Mouse (Mus musculus) central nervous system, embryonic 14 days (tissue): ENCODE data around the gene Ints1. TPM values are rescaled to one million over a fixed set of nuclear protein-coding genes. Genes with fewer than 3 reads are reported as not detected.

Source experiments
- polyA plus RNA-seq: library from polyadenylated mRNA; depleted of rRNA; stranded (reverse); fragments of >200 nt; gene quantifications from 2 replicates; pipeline ENCODE4 v1.2.3, GENCODE M21; 2012; rRNA removed

The Ints1 gene
- polyA plus RNA-seq = 50.4 and 53.9 TPM in 2 replicates

DNA sequence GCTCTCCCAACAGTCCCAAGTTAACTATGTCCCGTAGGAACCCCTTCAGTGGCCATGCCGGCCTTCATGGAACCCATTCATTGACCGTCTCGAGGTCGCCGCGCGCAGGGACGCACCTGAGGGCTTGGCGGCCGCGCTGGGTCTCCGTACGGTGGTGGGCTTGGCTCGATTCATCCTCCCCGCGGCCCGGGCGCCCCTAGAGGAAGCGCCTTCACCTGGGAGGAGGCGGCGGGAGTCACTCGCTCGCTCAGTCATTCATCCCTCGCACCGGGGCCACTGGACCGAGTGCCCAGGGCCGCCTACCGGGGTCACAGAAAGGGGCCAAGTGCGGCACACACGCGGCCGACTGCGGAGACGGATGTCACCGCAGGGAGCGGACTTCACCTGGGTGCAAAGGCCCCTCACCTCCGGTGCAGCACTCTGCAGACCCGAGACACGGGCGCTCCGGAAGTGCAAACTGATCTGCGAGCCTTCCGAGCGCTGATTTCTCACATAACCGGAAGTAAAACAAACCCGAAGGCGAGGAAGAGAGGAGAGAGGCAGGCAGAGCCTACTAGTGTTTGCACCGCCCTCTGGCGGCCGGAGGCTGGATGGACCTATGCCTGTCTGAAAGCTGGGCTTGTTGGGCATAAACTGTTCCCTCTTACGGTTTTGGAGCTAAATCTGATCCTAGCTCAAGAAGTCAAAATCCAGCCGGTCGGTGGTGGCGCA lies at the start of gene Ints1:
Ints1 (minus strand) TSS at position 459 of the 711 bp plus-strand sequence.

GRCm38 (mm10) chr5:139819538-139820181 lies 44.2 kb upstream of the Ints1 start, which contains the start of gene Tmem184a:
TSS of gene Tmem184a (minus strand) at chr5:139819917.

DNA sequence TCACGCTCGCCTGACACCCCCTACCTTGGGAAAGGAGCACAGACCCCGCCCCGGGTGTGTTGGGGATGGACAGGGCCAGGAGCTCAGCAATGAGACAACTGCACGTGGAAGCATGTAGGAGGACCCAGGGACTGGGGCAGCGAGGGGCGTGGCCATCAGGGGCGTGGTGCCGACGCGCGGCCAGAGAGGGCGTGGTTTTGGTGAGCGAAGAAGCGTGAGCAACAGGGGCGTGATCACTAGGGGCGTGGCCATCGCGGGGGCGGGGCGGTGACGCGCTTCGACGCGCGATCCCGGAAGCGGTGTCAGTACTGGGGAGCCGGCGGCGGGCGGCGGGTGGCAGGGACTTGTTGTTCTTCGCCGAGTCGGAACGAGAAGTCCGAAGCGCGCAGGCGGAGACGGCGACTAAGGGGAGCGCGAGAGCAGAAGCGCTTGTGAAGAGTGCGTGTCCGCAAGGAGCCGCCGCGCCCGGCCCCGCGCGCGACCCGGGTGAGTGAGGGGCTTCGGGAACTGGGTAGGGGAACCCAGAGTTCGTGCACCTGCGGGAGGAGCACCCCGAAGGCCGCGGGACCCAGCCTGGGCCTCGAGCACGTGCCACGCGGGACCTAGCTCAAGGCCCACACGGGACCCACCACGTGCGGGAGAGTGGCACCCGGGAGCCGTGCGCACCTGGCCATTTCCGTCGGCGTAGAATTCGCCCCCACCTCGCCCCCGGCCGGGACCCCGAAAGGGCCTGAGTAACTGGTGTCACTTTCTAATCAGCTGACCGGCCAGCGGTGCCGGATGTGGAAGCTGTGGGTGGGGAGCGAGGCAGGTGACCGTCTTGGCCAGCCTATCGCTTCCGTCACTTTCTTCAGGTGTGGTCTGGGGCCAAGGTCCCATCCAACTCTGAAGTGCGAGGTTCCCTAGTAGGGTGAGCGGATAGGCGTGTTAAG lies 16.0 kb upstream of the Ints1 start, which contains the start of gene Mafk:
Mafk (plus strand) TSS at position 287 of the 932 bp plus-strand sequence.

DNA sequence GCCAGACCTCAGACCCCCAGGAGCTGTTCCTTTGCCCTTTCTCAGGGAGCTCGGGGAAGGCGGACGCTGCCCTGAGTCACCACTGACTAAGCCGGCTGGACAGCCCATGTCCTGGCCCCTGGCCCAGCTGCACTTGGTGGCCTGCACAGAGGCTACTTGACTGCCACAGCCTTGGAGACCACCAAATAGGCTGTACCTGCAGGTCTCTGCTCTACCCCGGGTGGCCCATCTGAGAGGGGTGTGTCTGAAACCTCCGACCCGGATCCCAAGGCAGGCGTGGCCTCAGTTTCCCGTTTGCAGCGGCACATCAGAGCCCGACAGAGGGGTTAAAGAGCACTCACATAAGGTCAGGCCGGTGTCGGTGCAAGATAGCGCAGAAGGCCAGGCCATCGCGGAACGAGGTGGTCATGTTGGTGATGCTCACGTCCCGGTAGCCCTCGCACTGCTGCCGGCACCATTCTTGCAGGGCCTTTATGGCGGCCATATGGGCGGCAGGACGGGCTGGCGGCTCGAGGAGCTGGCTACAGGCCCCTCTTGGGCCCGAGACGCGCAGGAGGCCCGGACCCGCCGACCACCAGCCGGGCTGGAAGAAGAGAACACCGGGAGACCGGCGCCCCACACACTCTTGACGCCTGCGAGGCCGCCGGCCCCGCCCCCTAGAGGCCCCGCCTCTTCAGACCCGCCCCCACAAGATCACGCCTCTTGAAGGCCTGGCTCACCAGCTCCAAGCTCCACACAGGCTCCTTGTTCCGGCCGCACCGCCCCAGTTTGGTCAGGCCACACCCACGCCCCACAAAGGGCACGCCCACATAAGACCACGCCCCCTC lies 39.6 kb downstream of the Ints1 start, which contains the start of gene Micall2:
Micall2 (minus strand) TSS at position 660 of the 827 bp plus-strand sequence.

Other genes with a start within 250 kb of the Ints1 start
- 21.5 and 29.7 TPM in 2 replicates for gene Uncx, start 232.2 kb downstream of the Ints1 start, polyA plus RNA-seq
- 7.2 and 10.1 TPM in 2 replicates for gene Micall2, start 39.3 kb downstream of the Ints1 start, polyA plus RNA-seq
- 10.4 and 11.8 TPM in 2 replicates for gene Mafk, start 15.8 kb upstream of the Ints1 start, polyA plus RNA-seq
- gene Tmem184a, start 44.2 kb upstream of the Ints1 start, polyA plus RNA-seq = 0.21 and 1.0 TPM in 2 replicates
- not detected in 2 replicates for gene Gm26938, start 50.7 kb upstream of the Ints1 start, polyA plus RNA-seq
- 58.0 and 63.7 TPM in 2 replicates for gene Psmg3, start 51.2 kb upstream of the Ints1 start, polyA plus RNA-seq
- gene Elfn1, start 132.3 kb upstream of the Ints1 start, polyA plus RNA-seq = 7.9 and 8.3 TPM in 2 replicates